Mouse (Mus musculus) midbrain, embryonic 15.5 days (tissue): ENCODE results near the gene Dpm2. TPM values are rescaled to one million over a fixed set of nuclear protein-coding genes. Genes with fewer than 3 reads are reported as not detected.

Experiments used
- ATAC-seq: fragments of 200-750 bp; cut with Nextera tagmentation; replicated peaks from 2 replicates; pipeline ENCODE4 v1.8.0; 2017; ENCODE audit warnings: moderate TSS enrichment
- H3K27ac ChIP-seq: fragments of 300-500 bp; sonication (generic); 2 replicates; pipeline ENCODE4 v1.5.1; 2015; ENCODE audit warnings: mild to moderate bottlenecking, inconsistent platforms
- H3K27me3 ChIP-seq: fragments of 300-500 bp; sonication (generic); replicated peaks from 2 replicates; pipeline ENCODE4 v1.6.1; 2015; ENCODE audit warnings: inconsistent platforms
- H3K36me3 ChIP-seq: fragments of 300-500 bp; sonication (generic); replicated peaks from 2 replicates; pipeline ENCODE4 v1.6.1; 2015; ENCODE audit warnings: inconsistent platforms
- H3K4me1 ChIP-seq: fragments of 300-500 bp; sonication (generic); 2 replicates; pipeline ENCODE4 v1.6.1; 2015; ENCODE audit warnings: inconsistent platforms
- H3K4me2 ChIP-seq: fragments of 300-500 bp; sonication (generic); 2 replicates; pipeline ENCODE4 v1.6.1; 2015; ENCODE audit warnings: inconsistent platforms, mild to moderate bottlenecking, moderate library complexity
- H3K4me3 ChIP-seq: fragments of 300-500 bp; sonication (generic); 2 replicates; pipeline ENCODE4 v1.5.1; 2015; ENCODE audit warnings: mild to moderate bottlenecking, inconsistent platforms
- H3K9ac ChIP-seq: fragments of 300-500 bp; sonication (generic); 2 replicates; pipeline ENCODE4 v1.6.1; 2015; ENCODE audit warnings: mild to moderate bottlenecking, inconsistent platforms
- H3K9me3 ChIP-seq: fragments of 300-500 bp; sonication (generic); 2 replicates; pipeline ENCODE4 v1.6.1; 2016; ENCODE audit warnings: inconsistent platforms
- WGBS: fragments of 180-500 bp; shearing (Covaris S2); methylation state at CpG from one replicate; pipeline ENCODE4 v1.1.7; 2015; ENCODE audit warnings: mixed read lengths; 5-methylcytosine and 5-hydroxymethylcytosine counted together
- polyA plus RNA-seq: library from polyadenylated mRNA; unstranded; fragments of >200 nt; fragmentation: Nextera tagmentation; extraction: Ambion mirVana; gene quantifications from 2 replicates; pipeline ENCODE4 v1.2.1, GENCODE M21; 2015

The Dpm2 gene
- 145 and 150 TPM in 2 replicates for polyA plus RNA-seq

- peaks cover 13% of the 10 kb centered on the region for H3K36me3 ChIP-seq
- H3K9me3 ChIP-seq: no peaks in the 10 kb centered on the region
- peak within 1 kb of the TSS; percentile 72 for H3K27ac ChIP-seq
- H3K4me3 ChIP-seq: peak within 1 kb of the TSS; percentile 62
- H3K9ac ChIP-seq: peak within 1 kb of the TSS; percentile 72
- no peaks in the 10 kb centered on the region for H3K27me3 ChIP-seq
- WGBS: 2% methylated on average over 36 of the region's 36 CpGs
- peak; percentile 78 for ATAC-seq
- peak within 1 kb of the TSS; percentile 85 for H3K4me2 ChIP-seq
- peaks cover 32% of the 10 kb centered on the region for H3K4me1 ChIP-seq
Observed at GRCm38 (mm10) chr2:32570698-32571494, at the start of gene Dpm2. Gene Dpm2 (plus strand): TSS chr2:32570858.

DNA sequence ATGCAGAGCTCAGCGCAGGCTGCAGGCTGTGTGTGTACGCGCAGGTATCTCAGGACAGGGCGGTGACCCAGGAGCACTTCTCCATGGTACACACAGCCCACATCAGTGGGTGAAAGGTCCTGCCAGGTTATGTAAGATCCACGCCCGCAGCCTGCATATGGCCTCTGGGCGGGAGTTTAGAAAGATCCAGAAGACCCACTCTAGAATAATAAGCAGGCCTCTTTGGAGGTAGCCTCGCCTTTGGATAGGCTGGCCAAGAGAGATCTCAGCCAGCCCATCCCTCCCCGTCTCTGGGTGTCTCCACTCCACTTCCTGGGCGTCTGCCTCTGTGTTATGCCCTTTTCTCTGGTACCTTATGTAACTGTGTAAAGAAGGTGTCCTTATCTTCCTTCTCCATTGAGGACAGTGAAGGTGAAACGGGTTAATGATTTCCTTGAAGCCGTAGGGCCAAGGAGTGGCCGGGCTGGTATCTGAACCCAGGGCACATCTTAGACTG lies 46.1 kb upstream of the Dpm2 start:
- 91% methylated on average over 13 of the region's 13 CpGs for WGBS
- ATAC-seq: no peak
- Histone ChIP-seq H3K9ac (no peak overlapping the region), H3K36me3 (no peaks in the 10 kb centered on the region), H3K27me3 (no peaks in the 10 kb centered on the region), H3K27ac (no peak overlapping the region), H3K4me2 (no peak overlapping the region), H3K9me3 (no peaks in the 10 kb centered on the region), H3K4me3 (no peak overlapping the region), H3K4me1 (no peaks in the 10 kb centered on the region)

DNA sequence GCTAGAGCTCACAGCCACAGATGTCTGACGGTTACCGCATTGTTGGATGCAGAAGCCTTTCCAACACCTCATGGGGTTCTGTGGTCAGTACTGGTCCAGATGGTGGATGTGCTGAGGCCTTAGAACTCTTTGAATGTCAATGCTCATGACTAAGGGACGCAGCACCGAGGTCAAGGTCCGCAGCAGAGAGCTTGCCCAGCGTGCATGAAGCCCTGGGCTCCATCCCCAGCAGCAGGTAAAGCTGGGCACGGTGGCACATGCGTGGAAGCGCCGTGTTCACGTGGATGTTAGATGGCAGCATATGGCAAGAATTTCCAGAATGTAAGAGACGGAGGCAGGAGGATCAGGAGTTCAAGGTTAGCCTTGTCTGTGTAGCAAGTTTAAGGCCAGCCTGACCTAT lies 44.8 kb upstream of the Dpm2 start:
- H3K4me2 ChIP-seq: no peak overlapping the region
- no peaks in the 10 kb centered on the region for H3K27me3 ChIP-seq
- H3K27ac ChIP-seq: no peak overlapping the region
- no peak overlapping the region for H3K4me3 ChIP-seq
- 91% methylated on average over 12 of the region's 12 CpGs for WGBS
- H3K9me3 ChIP-seq: no peaks in the 10 kb centered on the region
- H3K9ac ChIP-seq: no peak overlapping the region
- no peak for ATAC-seq
- no peaks in the 10 kb centered on the region for H3K4me1 ChIP-seq
- H3K36me3 ChIP-seq: no peaks in the 10 kb centered on the region

DNA sequence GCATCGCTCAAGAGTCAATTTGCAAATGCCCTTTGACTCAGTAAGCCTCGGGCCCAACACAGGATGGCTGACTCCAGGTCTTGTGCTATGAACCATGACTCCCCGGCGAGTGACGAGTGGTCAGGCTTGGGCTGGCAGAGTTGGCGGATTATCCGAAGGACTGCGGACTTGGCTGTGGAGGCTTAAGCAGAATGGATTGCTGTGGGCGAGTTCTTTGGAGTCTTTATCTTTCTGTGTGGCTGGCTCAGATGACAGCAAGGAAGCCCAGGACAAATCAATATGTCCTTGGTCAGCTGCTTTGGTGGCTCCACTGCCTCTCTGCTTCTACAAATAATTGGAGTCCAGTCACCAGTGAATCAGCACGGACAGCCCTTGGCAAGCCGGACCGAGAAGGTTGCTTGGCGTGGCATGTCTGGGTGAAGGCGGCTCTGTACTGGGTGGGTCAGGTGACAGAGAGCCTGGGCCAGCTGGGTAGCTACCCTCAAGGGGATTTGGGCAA lies 43.1 kb upstream of the Dpm2 start:
- Histone ChIP-seq H3K4me1 (no peaks in the 10 kb centered on the region), H3K27ac (no peak overlapping the region), H3K9me3 (no peaks in the 10 kb centered on the region), H3K4me3 (no peak overlapping the region), H3K36me3 (no peaks in the 10 kb centered on the region), H3K4me2 (no peak overlapping the region), H3K27me3 (no peaks in the 10 kb centered on the region), H3K9ac (no peak overlapping the region)
- no peak for ATAC-seq
- 50% methylated on average over 14 of the region's 14 CpGs for WGBS

GRCm38 (mm10) chr2:32528326-32528725 lies 42.3 kb upstream of the Dpm2 start:
- no peaks in the 10 kb centered on the region for H3K27me3 ChIP-seq
- H3K9ac ChIP-seq: no peak overlapping the region
- H3K27ac ChIP-seq: no peak overlapping the region
- WGBS: 82% methylated on average over 1 of the region's 1 CpGs
- H3K36me3 ChIP-seq: no peaks in the 10 kb centered on the region
- no peak for ATAC-seq
- H3K4me3 ChIP-seq: no peak overlapping the region
- no peak overlapping the region for H3K4me2 ChIP-seq
- no peaks in the 10 kb centered on the region for H3K4me1 ChIP-seq
- H3K9me3 ChIP-seq: no peaks in the 10 kb centered on the region

DNA sequence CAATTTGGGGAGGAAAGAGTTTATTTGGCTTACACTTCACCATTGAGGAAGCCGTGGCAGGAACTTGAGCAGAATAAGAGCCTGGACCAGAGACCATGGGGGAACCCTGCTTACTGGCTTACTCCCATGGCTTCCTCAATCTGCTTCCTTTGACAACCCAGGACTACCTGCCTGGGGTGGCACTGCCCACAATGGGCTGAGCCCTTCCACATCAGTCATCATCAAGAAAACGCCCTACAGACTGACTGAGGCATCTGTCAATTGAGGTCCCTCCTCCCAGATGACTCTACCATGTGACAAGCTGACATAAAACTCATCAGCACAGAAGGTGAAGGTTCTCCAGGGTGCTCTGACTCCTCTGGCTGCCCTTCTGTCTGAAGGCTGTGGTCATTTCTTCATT lies 40.2 kb upstream of the Dpm2 start:
- Histone ChIP-seq H3K9ac (no peak overlapping the region), H3K36me3 (no peaks in the 10 kb centered on the region), H3K27ac (no peak overlapping the region), H3K9me3 (no peaks in the 10 kb centered on the region), H3K27me3 (no peaks in the 10 kb centered on the region), H3K4me1 (peaks cover 11% of the 10 kb centered on the region), H3K4me3 (no peak overlapping the region), H3K4me2 (no peak overlapping the region)
- ATAC-seq: no peak
- WGBS: 74% methylated on average over 2 of the region's 2 CpGs

DNA sequence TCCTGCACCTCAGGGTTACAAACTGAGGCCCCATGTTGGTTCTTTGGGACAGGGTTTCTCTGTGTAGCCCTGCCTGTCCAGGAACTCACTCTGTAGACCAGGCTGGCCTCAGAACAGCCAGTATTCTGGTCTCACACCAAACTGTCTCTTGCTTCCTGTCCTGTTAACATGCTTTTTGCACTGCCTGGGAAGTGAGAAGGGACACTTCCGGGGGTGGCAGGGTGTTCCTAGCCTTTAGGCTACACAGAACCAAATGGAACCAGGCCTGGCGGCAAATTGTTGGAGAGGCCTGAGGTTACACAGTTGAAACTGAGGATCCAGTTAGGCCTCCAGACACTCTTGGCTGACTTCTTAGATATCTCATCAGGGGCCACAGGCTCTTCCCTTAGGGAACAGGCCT lies 37.5 kb upstream of the Dpm2 start:
- 93% methylated on average over 2 of the region's 2 CpGs for WGBS
- no peaks in the 10 kb centered on the region for H3K36me3 ChIP-seq
- no peak overlapping the region for H3K4me2 ChIP-seq
- H3K27me3 ChIP-seq: no peaks in the 10 kb centered on the region
- no peak for ATAC-seq
- H3K9ac ChIP-seq: no peak overlapping the region
- no peaks in the 10 kb centered on the region for H3K9me3 ChIP-seq
- peaks cover 34% of the 10 kb centered on the region for H3K4me1 ChIP-seq
- H3K27ac ChIP-seq: no peak overlapping the region
- H3K4me3 ChIP-seq: no peak overlapping the region

DNA sequence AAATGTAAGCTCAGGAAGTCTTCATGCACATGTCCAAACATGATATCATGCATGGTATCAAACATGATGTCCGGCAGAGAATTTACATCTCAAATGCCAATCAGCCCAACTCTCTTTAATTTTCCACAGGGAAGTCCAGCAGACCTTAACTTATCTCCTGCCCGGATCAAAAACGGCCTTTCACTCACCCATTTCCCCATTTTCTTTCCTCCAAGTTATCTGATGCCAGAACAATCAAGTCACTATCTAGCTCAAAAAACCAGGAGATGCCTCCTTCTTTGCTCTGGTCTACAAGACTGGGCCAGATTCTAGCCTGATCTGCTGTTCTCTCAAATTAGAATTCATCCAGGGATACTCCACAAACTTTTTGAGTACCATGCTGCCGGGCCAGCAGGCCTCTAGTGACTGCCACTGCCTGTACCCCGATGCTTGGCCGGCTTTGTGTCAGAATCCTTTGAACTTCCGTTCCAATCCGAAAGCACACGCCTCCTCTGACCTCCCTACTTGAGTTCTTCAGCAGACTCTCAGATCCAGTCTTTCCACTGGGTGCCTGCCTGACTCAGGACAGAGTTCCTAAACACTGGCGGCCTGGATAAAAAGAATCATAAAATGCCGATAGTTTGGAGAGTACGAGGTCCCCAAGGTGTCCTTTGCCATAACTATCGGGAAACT lies 36.5 kb upstream of the Dpm2 start:
- Histone ChIP-seq H3K9me3 (no peaks in the 10 kb centered on the region), H3K27me3 (no peaks in the 10 kb centered on the region), H3K27ac (peak overlapping the region; percentile 81), H3K4me3 (peak overlapping the region; percentile 89), H3K36me3 (no peaks in the 10 kb centered on the region), H3K4me2 (peak overlapping the region; percentile 72), H3K4me1 (peaks cover 45% of the 10 kb centered on the region), H3K9ac (peak overlapping the region; percentile 50)
- peak; percentile 10 for ATAC-seq
- 9% methylated on average over 13 of the region's 13 CpGs for WGBS

GRCm38 (mm10) chr2:32534733-32535471 lies 35.8 kb upstream of the Dpm2 start, which contains the start of gene Fam102a:
Gene Fam102a (plus strand): TSS chr2:32535332.
- ATAC-seq: peak; percentile 96
- Histone ChIP-seq H3K9ac (peak within 1 kb of the TSS; percentile 78), H3K27ac (peak within 1 kb of the TSS; percentile 93), H3K4me2 (peak within 1 kb of the TSS; percentile 72), H3K9me3 (no peaks in the 10 kb centered on the region), H3K4me1 (peaks cover 52% of the 10 kb centered on the region), H3K4me3 (peak within 1 kb of the TSS; percentile 89), H3K27me3 (no peaks in the 10 kb centered on the region), H3K36me3 (no peaks in the 10 kb centered on the region)
- under 1% methylated on average over 65 of the region's 67 CpGs for WGBS

- peaks cover 57% of the 10 kb centered on the region for H3K4me1 ChIP-seq
Observed at GRCm38 (mm10) chr2:32535501-32535991, 35.1 kb upstream of the Dpm2 start.

DNA sequence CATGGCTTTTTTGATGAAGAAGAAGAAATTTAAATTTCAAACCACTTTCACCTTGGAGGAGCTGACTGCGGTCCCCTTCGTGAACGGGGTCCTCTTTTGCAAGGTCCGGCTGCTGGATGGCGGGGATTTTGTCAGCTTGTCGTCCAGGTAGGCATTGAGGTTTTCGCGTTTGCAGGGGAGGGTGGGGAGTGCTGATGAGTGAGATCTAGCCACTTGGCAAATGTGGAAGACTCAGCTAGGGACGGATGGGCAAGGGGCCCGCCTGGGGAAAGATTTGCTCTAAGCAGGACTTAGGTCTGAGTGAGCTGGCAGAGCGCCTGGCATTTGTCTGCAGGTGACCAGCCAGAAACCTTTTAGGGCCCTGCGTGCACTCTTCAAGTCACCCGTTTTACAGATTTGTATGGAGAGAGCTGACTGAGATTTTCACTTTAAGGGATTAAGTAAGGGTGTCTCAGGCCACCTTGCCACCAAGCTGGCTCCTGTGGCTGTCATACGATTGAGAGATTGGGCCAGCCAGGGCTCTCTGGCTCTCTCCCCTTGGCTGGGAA lies 34.5 kb upstream of the Dpm2 start:
- ATAC-seq: no peak
- peak overlapping the region; percentile 72 for H3K4me2 ChIP-seq
- H3K27me3 ChIP-seq: no peaks in the 10 kb centered on the region
- H3K27ac ChIP-seq: peak overlapping the region; percentile 67
- peak overlapping the region; percentile 89 for H3K4me3 ChIP-seq
- WGBS: under 1% methylated on average over 14 of the region's 14 CpGs
- peaks cover 61% of the 10 kb centered on the region for H3K4me1 ChIP-seq
- no peaks in the 10 kb centered on the region for H3K9me3 ChIP-seq
- H3K36me3 ChIP-seq: no peaks in the 10 kb centered on the region
- peak overlapping the region; percentile 78 for H3K9ac ChIP-seq

More at GRCm38 (mm10) chr2:32535501-32535991, 35.1 kb upstream of the Dpm2 start:
- Histone ChIP-seq H3K27ac (peak overlapping the region; percentile 93), H3K9ac (peak overlapping the region; percentile 78), H3K27me3 (no peaks in the 10 kb centered on the region), H3K4me2 (peak overlapping the region; percentile 72), H3K36me3 (no peaks in the 10 kb centered on the region), H3K9me3 (no peaks in the 10 kb centered on the region), H3K4me3 (peak overlapping the region; percentile 89)
- no peak; the same call in 1 of the 2 replicates for ATAC-seq
- WGBS: under 1% methylated on average over 56 of the region's 56 CpGs
